Mouse (Mus musculus) kidney, adult 9 months (tissue): Measurements from ENCODE around the gene Tcf7.

Source experiments
- DNase-seq: peaks from one replicate; pipeline ENCODE4 v3.0.0; 2022

Tcf7 gene

GRCm38 (mm10) chr11:52282774-52283595 lies at the start of gene Tcf7:
Gene Tcf7 (minus strand): TSS chr11:52283014.
- peak; percentile 56 for DNase-seq

DNA sequence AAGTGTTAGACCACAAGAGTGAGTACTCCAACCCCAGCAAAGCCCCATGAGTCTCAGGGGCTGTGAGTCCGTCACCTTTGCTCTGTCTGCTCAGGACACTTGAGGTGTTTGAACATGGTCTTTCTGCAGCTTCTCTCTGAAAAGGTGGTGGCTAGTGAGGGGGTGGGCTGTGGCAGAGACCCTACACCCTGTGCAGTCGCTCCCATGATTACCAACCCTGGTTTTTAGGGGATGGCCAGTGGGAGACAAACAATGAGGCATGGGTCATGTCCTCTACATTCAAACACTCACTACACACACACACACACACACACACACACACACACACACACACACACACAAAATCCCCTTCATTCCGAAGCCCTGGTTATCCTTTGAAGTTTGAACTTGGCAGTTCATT lies 44.5 kb upstream of the Tcf7 start:
- DNase-seq = no peak

DNA sequence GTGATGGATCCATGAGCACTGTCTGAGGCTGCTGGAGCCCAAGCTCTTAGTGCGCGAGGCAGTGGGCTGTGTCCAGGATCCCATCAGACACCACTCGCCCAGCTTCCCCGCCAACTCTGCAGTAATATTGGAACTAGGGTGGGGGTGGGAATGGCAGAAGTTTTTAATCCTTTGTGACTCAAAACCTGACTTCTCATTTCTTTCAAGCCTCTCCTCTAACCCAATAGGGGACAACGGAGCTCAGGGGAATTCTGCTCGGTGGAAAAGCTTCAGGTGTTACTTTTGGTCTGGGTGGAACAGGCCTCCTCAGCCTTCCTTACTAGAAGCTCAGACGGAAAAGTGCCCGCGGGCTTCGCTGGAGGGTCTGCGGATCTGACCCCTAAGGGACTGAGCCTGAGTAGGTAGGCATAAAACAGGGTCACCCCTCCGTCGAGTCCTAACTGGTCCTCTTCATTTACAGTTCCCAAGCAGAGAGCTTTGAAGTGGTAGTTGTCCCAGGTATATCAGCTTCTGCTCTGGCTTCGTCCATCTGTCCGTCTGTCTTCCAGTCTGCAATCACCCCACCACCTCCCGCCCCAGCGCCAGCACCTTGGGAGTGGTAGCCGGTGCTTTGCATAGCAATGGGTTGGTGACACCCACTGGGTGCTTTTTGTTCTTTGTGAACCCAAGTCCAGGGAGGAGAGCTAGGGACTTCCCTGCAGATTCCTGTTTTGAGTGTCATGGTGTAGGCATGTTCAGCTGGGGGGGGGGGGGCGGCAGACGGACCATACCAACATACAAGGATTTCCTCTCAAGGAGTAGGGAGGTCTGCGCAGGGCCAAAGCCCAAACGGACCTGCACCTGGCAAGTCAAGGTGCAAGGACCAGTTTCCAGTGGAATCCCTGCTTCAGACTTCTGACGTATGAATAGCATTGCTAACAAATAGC lies 41.9 kb upstream of the Tcf7 start:
- no peak for DNase-seq

DNA sequence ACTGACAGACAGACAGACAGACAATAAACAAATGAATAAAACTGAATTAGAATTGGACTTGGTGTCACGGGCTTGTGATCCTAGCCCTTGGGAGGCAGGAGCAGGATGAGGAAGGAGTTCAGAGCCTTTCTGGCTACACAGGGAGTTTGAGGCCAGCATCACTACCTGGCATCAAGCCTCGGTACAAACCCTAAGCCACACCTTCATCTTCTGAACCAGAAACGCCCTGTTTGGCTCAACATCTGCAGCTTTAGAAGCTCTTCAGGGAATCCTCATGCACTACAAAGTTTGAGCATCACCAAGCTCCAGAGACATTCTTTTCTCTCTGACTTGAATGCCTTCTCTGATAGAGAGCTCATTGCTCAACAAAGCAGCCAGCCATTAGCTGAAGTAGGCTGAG lies 38.7 kb upstream of the Tcf7 start:
- no peak for DNase-seq

GRCm38 (mm10) chr11:52320529-52320928 lies 37.7 kb upstream of the Tcf7 start:
- DNase-seq = no peak

GRCm38 (mm10) chr11:52319664-52320063 lies 36.9 kb upstream of the Tcf7 start:
- DNase-seq = no peak

GRCm38 (mm10) chr11:52318445-52318844 lies 35.6 kb upstream of the Tcf7 start:
- DNase-seq = no peak

GRCm38 (mm10) chr11:52314102-52314793 lies 31.4 kb upstream of the Tcf7 start:
- DNase-seq = peak; percentile 38

- DNase-seq = no peak
Measured at GRCm38 (mm10) chr11:52310709-52311108, 27.9 kb upstream of the Tcf7 start.

- no peak for DNase-seq
Measured at GRCm38 (mm10) chr11:52309487-52309886, 26.7 kb upstream of the Tcf7 start.

DNA sequence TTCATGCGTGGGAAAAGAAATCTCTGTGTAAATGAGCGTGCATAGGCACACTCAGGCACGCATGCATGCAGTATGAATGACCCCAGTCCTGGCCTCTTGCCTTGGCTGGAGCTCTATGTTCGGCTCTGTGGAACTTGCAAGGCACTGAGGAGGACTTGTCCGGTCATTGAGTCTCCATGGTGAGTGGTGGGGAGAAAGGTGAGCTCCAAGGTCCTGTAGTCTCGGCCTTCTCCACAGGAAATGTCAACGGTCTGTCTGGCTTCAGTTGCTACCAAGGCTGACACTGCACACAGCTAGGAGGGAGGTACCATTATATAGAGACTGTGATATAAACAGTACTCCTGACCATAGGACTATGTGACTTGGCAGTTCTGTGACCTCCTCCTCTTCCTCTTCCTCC lies 23.6 kb upstream of the Tcf7 start:
- no peak for DNase-seq

- no peak for DNase-seq
Measured at GRCm38 (mm10) chr11:52305266-52305665, 22.5 kb upstream of the Tcf7 start.

DNA sequence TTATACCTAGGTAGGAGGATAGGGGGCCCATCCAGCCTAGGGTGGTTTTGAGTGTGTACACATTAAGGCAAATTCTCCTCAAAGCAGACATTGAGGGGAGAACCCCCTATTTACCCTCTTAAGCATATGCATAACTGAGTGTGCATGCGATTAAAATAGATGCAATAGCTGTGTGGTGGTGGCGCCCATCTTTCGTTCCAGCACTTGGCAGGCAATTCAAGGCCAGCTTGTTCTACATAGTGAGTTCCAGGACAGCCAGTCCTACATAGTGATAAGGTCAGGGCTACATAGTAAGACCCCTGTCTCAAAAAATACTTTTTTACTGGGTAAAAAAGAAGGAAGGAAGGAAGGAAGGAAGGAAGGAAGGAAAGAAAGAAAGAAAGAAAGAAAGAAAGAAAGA lies 19.9 kb upstream of the Tcf7 start:
- DNase-seq = no peak

GRCm38 (mm10) chr11:52299687-52300086 lies 16.9 kb upstream of the Tcf7 start:
- no peak for DNase-seq

GRCm38 (mm10) chr11:52298955-52299354 lies 16.1 kb upstream of the Tcf7 start:
- no peak for DNase-seq

- peak; percentile 81 for DNase-seq
Measured at GRCm38 (mm10) chr11:52297352-52297751, 14.5 kb upstream of the Tcf7 start.

DNA sequence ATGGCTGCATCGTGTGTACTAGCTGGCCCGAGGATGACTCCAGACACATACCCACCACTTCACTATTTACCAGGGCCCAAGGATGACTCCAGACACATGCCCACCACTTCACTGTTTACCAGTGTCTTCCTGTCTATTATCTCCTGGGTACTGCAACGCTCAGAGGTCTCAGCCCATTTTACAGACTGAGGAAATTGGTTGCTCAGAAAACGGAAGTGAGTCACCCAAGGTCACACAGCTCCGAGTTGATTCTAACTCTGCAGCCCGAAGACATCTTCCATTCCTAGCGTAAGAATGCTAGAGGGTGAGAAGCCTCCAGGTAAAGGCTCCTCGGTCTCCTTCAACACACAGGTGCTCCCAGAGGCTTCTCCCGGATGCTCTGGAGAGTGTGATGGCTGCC lies 11.3 kb upstream of the Tcf7 start:
- no peak for DNase-seq

GRCm38 (mm10) chr11:52292894-52293293 lies 10.1 kb upstream of the Tcf7 start:
- no peak for DNase-seq

- DNase-seq = no peak
Measured at GRCm38 (mm10) chr11:52292346-52292745, 9.5 kb upstream of the Tcf7 start.

- DNase-seq = no peak
Measured at GRCm38 (mm10) chr11:52286958-52287305, 4.1 kb upstream of the Tcf7 start.

DNA sequence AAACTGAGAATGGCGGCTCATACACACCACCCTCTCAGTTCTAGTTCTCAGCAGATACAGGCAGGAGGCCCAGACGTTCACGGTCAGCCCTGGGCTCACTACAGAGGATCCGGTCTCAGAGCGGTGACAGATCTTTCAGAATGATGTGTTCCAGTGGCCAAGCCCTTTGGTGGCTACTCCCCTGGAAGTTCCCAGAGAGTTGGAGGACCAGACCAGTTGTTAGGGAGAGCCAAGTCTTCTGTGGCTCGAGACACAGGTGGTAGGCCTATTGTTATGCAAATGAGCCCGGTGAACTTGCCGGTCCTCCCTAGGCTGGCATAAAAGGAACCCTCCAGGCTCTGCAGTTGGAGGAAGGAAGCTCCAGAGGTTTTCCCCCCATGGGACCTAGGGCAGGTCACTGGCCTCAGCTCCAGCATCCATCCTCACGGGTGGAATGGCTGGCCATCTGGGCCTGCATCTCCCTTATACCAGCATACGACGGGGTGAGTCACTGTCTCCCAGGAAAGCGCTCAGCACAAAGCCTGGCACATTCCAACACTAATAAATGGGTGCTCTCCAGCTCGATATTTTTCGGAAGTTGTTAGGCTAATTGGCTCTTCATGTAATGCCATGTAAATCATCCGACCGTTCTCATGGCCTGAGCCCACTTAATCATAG lies 3.6 kb upstream of the Tcf7 start:
- no peak for DNase-seq

GRCm38 (mm10) chr11:52283596-52284571 lies 1.1 kb upstream of the Tcf7 start:
- DNase-seq = peak; percentile 47
